In genomic region chr4:151043281-151043680, GRCm38 (mm10) we compare ENCODE assay signal across 8 mouse cellular contexts. TPM values are rescaled to one million over a fixed set of nuclear protein-coding genes. Genes with fewer than 3 reads are reported as not detected.
DNase-seq lines count a peak whose midpoint lies in the region; ATAC-seq and TF ChIP-seq lines count a peak whose summit lies in the region.

No protein-coding gene starts in this region.

- H3K9ac ChIP-seq in heart, adult 2 months (ENCODE audit: low read depth, low read length), result peak overlapping the region; percentile 80
- no peak overlapping the region for H3K9ac ChIP-seq in lung, embryonic 14.5 days
- H3K9ac ChIP-seq in stomach, embryonic 16.5 days (ENCODE audit: low read length), result 0 out of 2 replicates have a peak overlapping the region, but pooled peaks have one; percentile 74

- no peak for TF ChIP-seq EP300 in heart, adult 2 months (IDR thresholded peaks at IDR 0.05; ENCODE audit: insufficient read depth, low read depth, low read length)

- no peaks in the 10 kb centered on the region for H3K27me3 ChIP-seq in heart, adult 2 months (ENCODE audit: control insufficient read depth, insufficient read depth, low read length)
- H3K27me3 ChIP-seq in kidney, adult 2 months (replicated peaks; ENCODE audit: control insufficient read depth, insufficient read depth, low read length), result no peaks in the 10 kb centered on the region
- H3K27me3 ChIP-seq in lung, embryonic 14.5 days (ENCODE audit: insufficient read depth, low read length), result 0 out of 2 replicates have a peak, but pooled peaks cover 4% of the 10 kb centered on the region
- H3K27me3 ChIP-seq in stomach, embryonic 16.5 days (ENCODE audit: control insufficient read depth, insufficient read depth, low read length), result no peaks in the 10 kb centered on the region

- H3K4me1 ChIP-seq in heart, adult 2 months (ENCODE audit: control insufficient read depth, insufficient read depth, low read length), result peaks cover 11% of the 10 kb centered on the region
- peaks cover 8% of the 10 kb centered on the region; the same call in 1 of the 2 replicates for H3K4me1 ChIP-seq in kidney, adult 2 months (ENCODE audit: control insufficient read depth, insufficient read depth, low read length)
- H3K4me1 ChIP-seq in lung, embryonic 14.5 days (ENCODE audit: insufficient read depth), result 0 out of 2 replicates have a peak, but pooled peaks cover 5% of the 10 kb centered on the region
- H3K4me1 ChIP-seq in stomach, embryonic 16.5 days (ENCODE audit: control insufficient read depth, insufficient read depth, low read length), result 0 out of 2 replicates have a peak, but pooled peaks cover 11% of the 10 kb centered on the region

- H3K36me3 ChIP-seq in heart, adult 2 months (ENCODE audit: control insufficient read depth, insufficient read depth, low read length), result peaks cover 13% of the 10 kb centered on the region
- peaks cover 5% of the 10 kb centered on the region; the same call in 1 of the 2 replicates for H3K36me3 ChIP-seq in kidney, adult 2 months (ENCODE audit: control insufficient read depth, insufficient read depth, low read length)
- H3K36me3 ChIP-seq in lung, embryonic 14.5 days (ENCODE audit: insufficient read depth), result peaks cover 10% of the 10 kb centered on the region
- no peaks in the 10 kb centered on the region for H3K36me3 ChIP-seq in stomach, embryonic 16.5 days (ENCODE audit: control insufficient read depth, insufficient read depth, low read length)

- no peaks in the 10 kb centered on the region for H3K79me2 ChIP-seq in heart, adult 2 months (replicated peaks; ENCODE audit: control insufficient read depth, insufficient read depth, low read length)

- peak; percentile 30 for DNase-seq in Muller cell, postnatal 12 days (ENCODE audit: inconsistent ontology term)
- DNase-seq in cerebellum, adult 18-20 months, result peak; percentile 45 to 46
- DNase-seq in heart, adult 2 months, result peak; percentile 39 to 44
- peak; percentile 43 for DNase-seq in kidney, adult 2 months
- DNase-seq in lung, embryonic 14.5 days, result peak; percentile 49
- DNase-seq in left cerebral cortex, postnatal 10 days (ENCODE audit: extremely low spot score in 1 of 2, low spot score in 2 of 2), result no peak

- WGBS in heart, adult 2 months, result 31% methylated on average over 5 of the region's 5 CpGs
- 22% methylated on average over 5 of the region's 5 CpGs for WGBS in kidney, adult 2 months
- 43% methylated on average over 5 of the region's 5 CpGs for WGBS in lung, embryonic 14.5 days
- 30% methylated on average over 5 of the region's 5 CpGs for WGBS in stomach, embryonic 16.5 days

- intact Hi-C loops in heart, adult 2 months (cut with DNase I), result no loop called here
- intact Hi-C loops in left cerebral cortex, postnatal 10 days (cut with DNase I), result no loop called here

- H3K4me2 ChIP-seq in lung, embryonic 14.5 days, result peak overlapping the region; percentile 98
- H3K4me2 ChIP-seq in stomach, embryonic 16.5 days (ENCODE audit: low read depth, low read length), result peak overlapping the region; percentile 99

- peak overlapping the region; percentile 93 for H3K27ac ChIP-seq in heart, adult 2 months
- 0 out of 2 replicates have a peak overlapping the region, but pooled peaks have one; percentile 99 for H3K27ac ChIP-seq in kidney, adult 2 months (ENCODE audit: insufficient read depth, low read depth, low read length)
- H3K27ac ChIP-seq in lung, embryonic 14.5 days (ENCODE audit: low read depth), result no peak overlapping the region
- no peak overlapping the region for H3K27ac ChIP-seq in stomach, embryonic 16.5 days (ENCODE audit: low read length)

- H3K9me3 ChIP-seq in lung, embryonic 14.5 days (ENCODE audit: low read depth, low read length), result no peaks in the 10 kb centered on the region
- H3K9me3 ChIP-seq in stomach, embryonic 16.5 days (replicated peaks; ENCODE audit: control insufficient read depth, low read length), result no peaks in the 10 kb centered on the region

- H3K4me3 ChIP-seq in heart, adult 2 months, result peak overlapping the region; percentile 79; the same call in 1 of the 2 replicates
- H3K4me3 ChIP-seq in kidney, adult 2 months (ENCODE audit: insufficient read depth, low read depth, low read length), result peak overlapping the region; percentile 91
- H3K4me3 ChIP-seq in lung, embryonic 14.5 days (ENCODE audit: low read depth, low read length), result peak overlapping the region; percentile 56
- peak overlapping the region; percentile 71 for H3K4me3 ChIP-seq in stomach, embryonic 16.5 days (replicated peaks; ENCODE audit: low read length)

- no peak for ATAC-seq in lung, embryonic 14.5 days (ENCODE audit: insufficient read depth)
- ATAC-seq in stomach, embryonic 16.5 days (ENCODE audit: insufficient read depth, low FRiP score), result no peak
- ATAC-seq in erythroblast, adult 5-6 weeks (replicated peaks; ENCODE audit: low FRiP score, poor library complexity, severe bottlenecking), result no peak

- TF ChIP-seq CTCF in heart, adult 2 months (IDR thresholded peaks at IDR 0.05), result no peak
- TF ChIP-seq CTCF in kidney, adult 2 months (conservative IDR thresholded peaks at IDR 0.05; ENCODE audit: insufficient read depth, insufficient read length, low read depth, low read length), result 0 out of 2 replicates have a peak, but pooled peaks have one; percentile 6
- TF ChIP-seq CTCF in lung, embryonic 14.5 days (IDR thresholded peaks at IDR 0.05; ENCODE audit: low read depth), result no peak

- peak; percentile 75 for TF ChIP-seq POLR2A in heart, adult 2 months (IDR thresholded peaks at IDR 0.05; ENCODE audit: insufficient read depth, low read depth, low read length)
- no peak for TF ChIP-seq POLR2A in kidney, adult 2 months (IDR thresholded peaks at IDR 0.05; ENCODE audit: low read depth, low read length)

RNA-seq across cellular contexts. Expression of gene Per3, which starts 1.2 kb away (rescaled TPM):
- 10 to 100 TPM in 1 of 2 experiments, 1 to 10 TPM in 1; 2.2 to 11.1 TPM for total RNA-seq in heart, adult 2 months (2021)
- polyA plus RNA-seq in heart, adult 2 months (2012; rRNA removed), result 12.2 and 15.3 TPM in 2 replicates
- polyA plus RNA-seq in kidney, adult 2 months (2012; rRNA removed), result 13.1 and 14.1 TPM in 2 replicates
- polyA plus RNA-seq in lung, embryonic 14.5 days (2014; fragmentation: Nextera tagmentation; extraction: Ambion mirVana), result 8.0 and 8.9 TPM in 2 replicates
- 5.6 and 5.9 TPM in 2 replicates for polyA plus RNA-seq in stomach, embryonic 16.5 days (2015; fragmentation: Nextera tagmentation; extraction: Ambion mirVana)
- total RNA-seq in erythroblast, adult 5-6 weeks (2015; ENCODE audit: low replicate concordance), result 0.38 and 1.7 TPM in 2 replicates
- total RNA-seq in erythroblast, adult 5-6 weeks (2017; ENCODE audit: low replicate concordance), result 1.7 and 2.4 TPM in 2 replicates
- 10 to 100 TPM; 15.0 to 17.8 TPM for total RNA-seq in left cerebral cortex, postnatal 10 days (2021)

RNA-seq across cellular contexts. Expression of gene Vamp3, which starts 14.5 kb away (rescaled TPM):
- 10 to 100 TPM; 47.8 to 63.1 TPM for total RNA-seq in heart, adult 2 months (2021)
- 38.0 and 77.6 TPM in 2 replicates for polyA plus RNA-seq in heart, adult 2 months (2012; rRNA removed)
- polyA plus RNA-seq in kidney, adult 2 months (2012; rRNA removed), result 29.4 and 40.6 TPM in 2 replicates
- polyA plus RNA-seq in lung, embryonic 14.5 days (2014; fragmentation: Nextera tagmentation; extraction: Ambion mirVana), result 93.4 and 98.6 TPM in 2 replicates
- polyA plus RNA-seq in stomach, embryonic 16.5 days (2015; fragmentation: Nextera tagmentation; extraction: Ambion mirVana), result 131 and 144 TPM in 2 replicates
- total RNA-seq in erythroblast, adult 5-6 weeks (2015; ENCODE audit: low replicate concordance), result 26.3 and 39.3 TPM in 2 replicates
- total RNA-seq in erythroblast, adult 5-6 weeks (2017; ENCODE audit: low replicate concordance), result 23.0 and 30.1 TPM in 2 replicates
- 10 to 100 TPM; 31.0 to 31.1 TPM for total RNA-seq in left cerebral cortex, postnatal 10 days (2021)

RNA-seq across cellular contexts. Expression of gene Gm13090, which starts 46.1 kb away (rescaled TPM):
- total RNA-seq in heart, adult 2 months (2021), result under 1 TPM in 1 of 2 experiments, not detected in 1; 0.34 TPM
- polyA plus RNA-seq in heart, adult 2 months (2012; rRNA removed), result 0.35 and 0.41 TPM in 2 replicates
- polyA plus RNA-seq in kidney, adult 2 months (2012; rRNA removed), result not detected in 2 replicates
- polyA plus RNA-seq in lung, embryonic 14.5 days (2014; fragmentation: Nextera tagmentation; extraction: Ambion mirVana), result not detected in 2 replicates
- not detected in 2 replicates for polyA plus RNA-seq in stomach, embryonic 16.5 days (2015; fragmentation: Nextera tagmentation; extraction: Ambion mirVana)
- not detected in 2 replicates for total RNA-seq in erythroblast, adult 5-6 weeks (2015; ENCODE audit: low replicate concordance)
- not detected in 2 replicates for total RNA-seq in erythroblast, adult 5-6 weeks (2017; ENCODE audit: low replicate concordance)
- total RNA-seq in left cerebral cortex, postnatal 10 days (2021), result not detected

RNA-seq across cellular contexts. Expression of gene Uts2, which starts 46.4 kb away (rescaled TPM):
- not detected for total RNA-seq in heart, adult 2 months (2021)
- polyA plus RNA-seq in heart, adult 2 months (2012; rRNA removed), result not detected in 2 replicates
- polyA plus RNA-seq in kidney, adult 2 months (2012; rRNA removed), result not detected in 2 replicates
- not detected in 2 replicates for polyA plus RNA-seq in lung, embryonic 14.5 days (2014; fragmentation: Nextera tagmentation; extraction: Ambion mirVana)
- polyA plus RNA-seq in stomach, embryonic 16.5 days (2015; fragmentation: Nextera tagmentation; extraction: Ambion mirVana), result not detected in 2 replicates
- not detected in 2 replicates for total RNA-seq in erythroblast, adult 5-6 weeks (2015; ENCODE audit: low replicate concordance)
- total RNA-seq in erythroblast, adult 5-6 weeks (2017; ENCODE audit: low replicate concordance), result not detected in 2 replicates
- not detected for total RNA-seq in left cerebral cortex, postnatal 10 days (2021)

Comparison
In these comparisons a context has a peak if more than half of its experiments do, and no peak if none do; other contexts are left out.
1. DNase-seq: peak in Muller cell, postnatal 12 days (single experiment), cerebellum, adult 18-20 months (2 of 2), heart, adult 2 months (2 of 2), kidney, adult 2 months (single experiment) and lung, embryonic 14.5 days (single experiment); none in left cerebral cortex, postnatal 10 days (0 of 2).
2. H3K27ac ChIP-seq: peak in heart, adult 2 months (single experiment) and kidney, adult 2 months (single experiment); none in lung, embryonic 14.5 days (single experiment) and stomach, embryonic 16.5 days (single experiment).
3. Peak in every context shown above with its lines, with median percentiles within 50 percentile points of each other: H3K4me3 ChIP-seq.